Mouse (Mus musculus): ENCODE measurements at regions not wholly inside any gene's neighbourhood (a gene's known extent, or its start where the extent isn't known, plus 50 kb on each side); places are given as distances from the start of the nearest gene placed in this dataset.
A peak's percentile ranks its signal among the peaks of the same experiment; 100 is the strongest.

GRCm38 (mm10) chr7:111282314-111282713, 199.5 kb upstream of the Eif4g2 start:
- no peak for TF ChIP-seq GATA4 (IDR thresholded peaks at IDR 0.05; ENCODE audit: insufficient replicate concordance, low read length)

DNA sequence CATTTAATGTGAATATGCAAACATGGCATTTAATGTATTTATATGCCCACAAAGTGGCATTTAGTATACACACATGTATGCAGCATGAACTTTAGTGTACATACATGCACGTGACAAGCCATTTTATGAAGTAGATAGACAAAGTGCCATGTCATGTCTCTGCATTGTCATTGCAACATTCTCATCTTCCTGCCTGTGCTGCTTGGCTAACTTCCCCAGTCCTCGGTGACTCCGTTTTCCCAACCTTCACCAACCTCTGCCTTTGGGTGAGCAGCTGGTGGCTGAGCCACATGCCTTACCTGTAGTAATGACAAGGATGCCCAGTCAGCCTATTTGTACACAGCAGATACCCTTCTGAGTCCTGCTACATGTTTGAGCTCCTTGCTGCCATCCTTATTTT, 194.9 kb upstream of the Eif4g2 start:
- TF ChIP-seq GATA4 (IDR thresholded peaks at IDR 0.05; ENCODE audit: insufficient replicate concordance, low read length): no peak

DNA sequence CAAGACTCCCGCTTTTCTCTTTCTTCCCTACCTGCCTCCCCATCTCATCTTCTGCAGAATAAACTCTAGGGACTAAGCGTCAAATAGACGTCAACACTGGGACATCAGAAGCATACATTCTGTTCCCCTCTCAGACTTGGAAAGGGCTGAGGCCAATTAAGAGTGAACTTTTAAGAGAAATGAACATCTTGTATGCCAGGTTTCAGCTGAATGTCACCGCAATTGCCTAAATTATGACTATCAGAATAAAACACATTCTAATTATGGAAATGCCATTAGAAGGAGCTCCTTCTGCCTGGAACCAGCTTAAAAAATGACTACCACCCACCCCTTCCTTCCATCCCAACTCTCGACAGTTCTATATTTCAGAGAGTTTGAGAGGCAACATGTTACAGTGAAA, 191.0 kb upstream of the Eif4g2 start:
- no peak for TF ChIP-seq GATA4 (IDR thresholded peaks at IDR 0.05; ENCODE audit: insufficient replicate concordance, low read length)

DNA sequence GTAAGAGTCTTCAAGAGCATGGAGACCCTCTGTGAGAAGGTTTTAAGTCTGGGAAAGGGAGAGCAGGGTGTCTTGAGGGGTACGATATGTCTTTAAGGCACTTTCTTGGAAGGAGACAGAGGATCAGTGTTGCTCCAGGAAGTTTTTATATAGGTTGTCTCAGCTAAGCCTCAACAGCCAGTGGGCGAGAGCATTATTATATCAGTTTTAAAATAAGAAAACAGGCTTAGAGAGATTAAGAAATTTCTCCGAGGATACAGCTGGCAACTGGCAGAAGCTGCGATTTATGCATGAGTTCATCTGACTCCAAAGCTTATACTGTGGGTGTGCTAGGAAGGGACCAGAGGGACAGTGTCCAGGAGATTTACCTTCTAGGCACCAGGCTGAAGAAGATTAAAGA, 188.0 kb upstream of the Eif4g2 start:
- no peak for TF ChIP-seq GATA4 (IDR thresholded peaks at IDR 0.05; ENCODE audit: insufficient replicate concordance, low read length)

- TF ChIP-seq GATA4 (IDR thresholded peaks at IDR 0.05; ENCODE audit: insufficient replicate concordance, low read length): no peak
These were observed 185.4 kb upstream of the Eif4g2 start for GRCm38 (mm10) chr7:111268197-111268596.

- TF ChIP-seq GATA4 (IDR thresholded peaks at IDR 0.05; ENCODE audit: insufficient replicate concordance, low read length): no peak
These were observed 180.5 kb upstream of the Eif4g2 start for GRCm38 (mm10) chr7:111263302-111263701.

- no peak for TF ChIP-seq GATA4 (IDR thresholded peaks at IDR 0.05; ENCODE audit: insufficient replicate concordance, low read length)
These were observed 177.1 kb upstream of the Eif4g2 start for GRCm38 (mm10) chr7:111259630-111260574.

DNA sequence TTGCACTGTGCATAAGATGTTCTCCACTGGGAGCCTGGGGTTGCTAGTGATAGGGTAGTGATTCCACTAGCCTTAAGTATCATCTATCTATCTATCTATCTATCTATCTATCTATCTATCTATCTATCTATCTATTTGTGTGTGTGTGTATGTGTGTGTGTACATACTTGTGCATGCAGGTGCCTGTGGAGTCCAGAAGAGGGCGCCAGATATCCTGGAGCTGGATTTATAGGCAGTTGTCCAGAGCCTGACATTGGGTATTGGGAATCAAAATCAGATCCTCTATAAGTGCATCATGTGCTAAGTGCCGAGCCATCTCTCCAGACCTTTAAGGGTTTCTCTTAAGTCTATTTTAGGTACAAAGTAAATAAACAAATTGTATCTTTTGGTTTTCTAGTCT, 175.0 kb upstream of the Eif4g2 start:
- TF ChIP-seq GATA4 (IDR thresholded peaks at IDR 0.05; ENCODE audit: insufficient replicate concordance, low read length): no peak

GRCm38 (mm10) chr7:111256199-111256598, 173.4 kb upstream of the Eif4g2 start:
- TF ChIP-seq GATA4 (IDR thresholded peaks at IDR 0.05; ENCODE audit: insufficient replicate concordance, low read length): no peak

DNA sequence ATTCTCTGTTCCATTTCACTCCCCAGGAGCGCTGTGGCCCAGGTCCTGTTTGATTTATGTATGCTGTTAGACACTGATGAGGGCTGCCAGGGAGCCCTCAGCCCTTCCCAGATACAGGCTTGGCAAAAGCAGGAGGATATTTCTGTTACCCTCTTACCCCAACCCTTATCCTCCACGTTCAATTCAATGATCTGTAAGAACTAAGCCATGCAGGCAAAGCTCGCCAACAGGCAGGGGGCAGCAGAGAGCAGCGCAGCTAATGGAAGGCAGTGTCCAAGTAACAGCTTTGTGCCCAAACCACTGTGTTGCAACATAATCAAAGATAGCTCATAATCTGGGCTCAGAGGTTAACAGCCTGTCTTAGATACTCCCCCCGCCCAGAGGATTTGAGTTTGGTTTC, 166.8 kb upstream of the Eif4g2 start:
- TF ChIP-seq GATA4 (IDR thresholded peaks at IDR 0.05; ENCODE audit: insufficient replicate concordance, low read length): peak; percentile 44; the same call in 1 of the 2 replicates

- TF ChIP-seq GATA4 (IDR thresholded peaks at IDR 0.05; ENCODE audit: insufficient replicate concordance, low read length): no peak
These were observed 162.7 kb upstream of the Eif4g2 start for GRCm38 (mm10) chr7:111245488-111245887.

DNA sequence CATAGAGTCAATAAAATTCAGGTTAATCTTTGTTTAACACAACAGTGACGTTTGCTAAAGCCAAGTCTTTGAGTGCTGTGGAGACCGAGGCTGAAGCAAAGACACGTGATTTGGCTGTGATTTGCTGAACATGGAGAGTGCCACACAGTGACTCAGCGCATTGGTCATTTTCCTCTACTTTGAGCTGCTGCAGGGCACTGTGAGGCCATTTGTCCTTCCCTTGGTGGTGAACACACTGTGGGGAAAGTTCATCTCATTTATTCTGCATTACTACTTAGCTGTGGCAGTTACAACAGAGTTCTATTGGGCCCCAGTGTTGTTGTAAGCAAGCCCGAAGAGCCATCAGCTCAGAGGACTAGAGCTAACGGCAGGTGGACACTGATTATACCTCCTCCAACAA, 162.2 kb upstream of the Eif4g2 start:
- no peak for TF ChIP-seq GATA4 (IDR thresholded peaks at IDR 0.05; ENCODE audit: insufficient replicate concordance, low read length)

DNA sequence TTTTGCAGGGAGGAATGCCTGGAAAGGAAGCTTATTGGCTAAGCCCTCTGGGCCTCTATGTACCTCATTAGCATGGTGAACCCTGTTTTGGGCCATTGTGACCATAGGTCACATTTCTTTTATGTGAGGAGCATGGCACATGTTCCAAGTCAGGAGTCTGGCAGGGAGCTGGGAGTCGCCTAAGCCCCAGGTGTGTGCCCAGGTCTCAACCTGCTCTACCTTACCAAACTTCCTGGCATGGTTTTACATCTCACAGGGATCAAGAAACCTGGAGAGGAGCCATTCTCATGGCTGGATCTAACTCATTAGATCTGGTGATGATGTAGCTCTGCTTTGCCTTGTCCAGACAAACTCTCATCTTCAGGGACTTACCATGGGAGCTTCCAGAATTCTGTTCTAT, 161.0 kb upstream of the Eif4g2 start:
- no peak for TF ChIP-seq GATA4 (IDR thresholded peaks at IDR 0.05; ENCODE audit: insufficient replicate concordance, low read length)

DNA sequence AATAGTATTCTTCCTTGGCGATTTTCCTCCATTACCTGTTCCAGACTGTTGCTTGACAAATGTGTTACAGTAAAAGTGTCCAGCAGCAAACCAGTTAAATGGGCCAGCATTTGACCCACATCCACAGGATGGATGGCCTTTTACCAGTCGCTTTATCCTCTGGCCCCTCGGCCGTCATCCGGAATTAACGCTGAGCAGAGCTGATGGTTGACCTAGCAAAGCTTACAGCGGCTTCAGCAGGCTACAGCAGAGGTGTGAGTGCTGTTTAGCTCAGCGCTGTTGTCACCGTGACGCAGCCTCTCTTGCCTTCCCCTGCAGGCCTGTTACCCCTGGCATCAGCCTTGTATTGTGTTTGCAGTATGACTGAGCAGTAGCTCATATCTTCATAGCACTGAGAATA, 159.8 kb upstream of the Eif4g2 start:
- no peak for TF ChIP-seq GATA4 (IDR thresholded peaks at IDR 0.05; ENCODE audit: insufficient replicate concordance, low read length)

DNA sequence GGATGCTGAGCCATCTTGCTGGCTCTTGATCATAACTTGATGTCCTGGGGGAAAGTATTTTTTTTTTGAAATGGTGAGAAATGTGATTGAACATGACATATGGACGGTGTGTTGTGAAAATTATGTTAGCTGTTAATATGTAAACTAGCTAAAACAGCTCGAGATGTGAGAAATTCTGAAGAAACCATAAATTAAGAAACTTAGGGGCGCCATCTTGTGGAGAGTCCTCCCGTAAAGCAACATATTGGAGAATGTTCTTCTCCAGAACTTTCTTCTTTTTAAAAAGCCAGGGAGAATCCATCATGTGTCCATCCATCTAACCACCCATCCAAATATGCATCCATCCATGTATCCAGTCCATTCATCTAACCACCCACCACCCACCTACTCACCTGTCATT, 158.7 kb upstream of the Eif4g2 start:
- TF ChIP-seq GATA4 (IDR thresholded peaks at IDR 0.05; ENCODE audit: insufficient replicate concordance, low read length): no peak

- no peak for TF ChIP-seq GATA4 (IDR thresholded peaks at IDR 0.05; ENCODE audit: insufficient replicate concordance, low read length)
These were observed 157.5 kb upstream of the Eif4g2 start for GRCm38 (mm10) chr7:111240234-111240826.
